8 mouse cellular contexts compared by ENCODE assay signal in the genomic region with DNA sequence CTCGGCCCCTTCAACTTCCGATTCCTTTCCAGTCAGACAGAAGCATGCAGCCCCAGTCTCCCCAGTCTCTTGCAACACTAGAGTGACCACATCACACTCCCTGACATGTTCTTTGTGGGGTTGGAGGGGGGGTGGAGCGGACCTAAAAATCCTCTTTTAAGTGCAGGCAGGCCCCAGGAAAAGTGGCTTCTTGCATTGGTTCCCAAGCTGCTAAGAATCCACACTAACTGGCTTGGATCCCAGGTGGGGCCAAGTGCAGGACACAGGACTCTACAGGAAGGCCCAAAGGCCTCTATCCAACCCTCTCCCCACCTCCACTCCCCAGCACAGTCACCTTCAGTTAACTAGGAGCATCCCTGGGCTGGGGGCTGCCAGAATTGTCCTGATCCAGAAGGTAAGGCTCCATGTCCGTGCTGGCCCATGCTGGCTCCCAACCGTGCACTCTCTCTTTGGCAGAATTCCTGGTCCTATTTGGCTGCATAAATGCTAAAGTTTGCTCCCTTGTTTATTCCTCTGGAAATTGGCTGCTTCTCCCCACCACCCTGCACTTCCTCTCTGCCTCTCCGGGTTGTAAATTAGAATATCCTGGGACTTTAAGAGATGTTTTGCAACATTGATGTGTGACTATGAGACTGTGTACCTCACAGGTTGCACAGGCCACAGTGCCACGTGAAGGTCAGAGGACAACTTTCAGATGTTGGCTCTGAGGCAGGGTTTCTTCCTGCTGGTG. TPM values are rescaled to one million over a fixed set of nuclear protein-coding genes. Genes with fewer than 3 reads are reported as not detected.
DNase-seq lines count a peak whose midpoint lies in the region; ATAC-seq lines count a peak whose summit lies in the region.

No protein-coding gene starts in this region.

- no peak overlapping the region for H3K4me2 ChIP-seq in kidney, embryonic 15.5 days
- no peak overlapping the region for H3K4me2 ChIP-seq in stomach, embryonic 15.5 days

- H3K27me3 ChIP-seq in kidney, embryonic 15.5 days = no peaks in the 10 kb centered on the region
- H3K27me3 ChIP-seq in stomach, embryonic 15.5 days (replicated peaks) = no peaks in the 10 kb centered on the region

- no peaks in the 10 kb centered on the region for H3K9me3 ChIP-seq in kidney, embryonic 15.5 days (replicated peaks)
- H3K9me3 ChIP-seq in stomach, embryonic 15.5 days = no peaks in the 10 kb centered on the region

- H3K36me3 ChIP-seq in kidney, embryonic 15.5 days = peaks cover 20% of the 10 kb centered on the region
- peaks cover 11% of the 10 kb centered on the region for H3K36me3 ChIP-seq in stomach, embryonic 15.5 days

- DNase-seq in cerebellum, adult 11-12 months = peak; percentile 18
- no peak for DNase-seq in cerebellum, postnatal 4 days (ENCODE audit: low spot score in 2 of 2)
- peak; percentile 39 for DNase-seq in urinary bladder, postnatal 14 days (ENCODE audit: low spot score)
- DNase-seq in urinary bladder, postnatal 25 days (ENCODE audit: low spot score) = no peak
- no peak for DNase-seq in natural killer cell, adult 2 months (ENCODE audit: low spot score in 2 of 2)

- H3K4me1 ChIP-seq in kidney, embryonic 15.5 days = peaks cover 4% of the 10 kb centered on the region; the same call in 1 of the 2 replicates
- H3K4me1 ChIP-seq in stomach, embryonic 15.5 days = no peaks in the 10 kb centered on the region; the same call in 1 of the 2 replicates

- no peak for ATAC-seq in kidney, embryonic 15.5 days (replicated peaks; ENCODE audit: low FRiP score)
- ATAC-seq in stomach, embryonic 15.5 days (ENCODE audit: insufficient read depth, low FRiP score, low read depth) = no peak
- ATAC-seq in erythroblast, adult 5-6 weeks (replicated peaks; ENCODE audit: low FRiP score, poor library complexity, severe bottlenecking) = no peak

- H3K4me3 ChIP-seq in kidney, embryonic 15.5 days (replicated peaks) = no peak overlapping the region
- H3K4me3 ChIP-seq in stomach, embryonic 15.5 days (replicated peaks) = no peak overlapping the region

- H3K27ac ChIP-seq in kidney, embryonic 15.5 days = peak overlapping the region; percentile 74
- H3K27ac ChIP-seq in stomach, embryonic 15.5 days = 0 out of 2 replicates have a peak overlapping the region, but pooled peaks have one; percentile 28

- no peak overlapping the region for H3K9ac ChIP-seq in kidney, embryonic 15.5 days
- no peak overlapping the region for H3K9ac ChIP-seq in stomach, embryonic 15.5 days

- WGBS in kidney, embryonic 15.5 days = 64% methylated on average over 7 of the region's 7 CpGs
- WGBS in stomach, embryonic 15.5 days = 59% methylated on average over 7 of the region's 7 CpGs

RNA-seq across cellular contexts. Expression of gene Atxn2, which starts 20.5 kb away (rescaled TPM):
- 50.1 and 54.9 TPM in 2 replicates for polyA plus RNA-seq in kidney, embryonic 15.5 days (2015; fragmentation: Nextera tagmentation; extraction: Ambion mirVana)
- polyA plus RNA-seq in stomach, embryonic 15.5 days (2015; fragmentation: Nextera tagmentation; extraction: Ambion mirVana) = 63.4 and 70.5 TPM in 2 replicates
- 97.4 and 97.8 TPM in 2 replicates for total RNA-seq in erythroblast, adult 5-6 weeks (2015; ENCODE audit: low replicate concordance)
- total RNA-seq in erythroblast, adult 5-6 weeks (2017; ENCODE audit: low replicate concordance) = 166 and 169 TPM in 2 replicates

RNA-seq across cellular contexts. Expression of gene Brap, which starts 30.3 kb away (rescaled TPM):
- polyA plus RNA-seq in kidney, embryonic 15.5 days (2015; fragmentation: Nextera tagmentation; extraction: Ambion mirVana) = 35.0 and 36.1 TPM in 2 replicates
- polyA plus RNA-seq in stomach, embryonic 15.5 days (2015; fragmentation: Nextera tagmentation; extraction: Ambion mirVana) = 37.6 and 38.1 TPM in 2 replicates
- 30.4 and 45.1 TPM in 2 replicates for total RNA-seq in erythroblast, adult 5-6 weeks (2015; ENCODE audit: low replicate concordance)
- 67.0 and 88.8 TPM in 2 replicates for total RNA-seq in erythroblast, adult 5-6 weeks (2017; ENCODE audit: low replicate concordance)

RNA-seq across cellular contexts. Expression of gene Acad10, which starts 30.3 kb away (rescaled TPM):
- polyA plus RNA-seq in kidney, embryonic 15.5 days (2015; fragmentation: Nextera tagmentation; extraction: Ambion mirVana) = 3.1 and 3.6 TPM in 2 replicates
- polyA plus RNA-seq in stomach, embryonic 15.5 days (2015; fragmentation: Nextera tagmentation; extraction: Ambion mirVana) = 3.1 and 3.3 TPM in 2 replicates
- total RNA-seq in erythroblast, adult 5-6 weeks (2015; ENCODE audit: low replicate concordance) = 2.1 and 3.7 TPM in 2 replicates
- total RNA-seq in erythroblast, adult 5-6 weeks (2017; ENCODE audit: low replicate concordance) = 0.14 and 0.26 TPM in 2 replicates

Comparison
In these comparisons a context has a peak if more than half of its experiments do, and no peak if none do; other contexts are left out.
1. DNase-seq: peak in cerebellum, adult 11-12 months (single experiment) and urinary bladder, postnatal 14 days (single experiment); none in cerebellum, postnatal 4 days (0 of 2), urinary bladder, postnatal 25 days (single experiment) and natural killer cell, adult 2 months (0 of 2).